Mouse (Mus musculus): ENCODE results near the gene Calm4.

The Calm4 gene

DNA sequence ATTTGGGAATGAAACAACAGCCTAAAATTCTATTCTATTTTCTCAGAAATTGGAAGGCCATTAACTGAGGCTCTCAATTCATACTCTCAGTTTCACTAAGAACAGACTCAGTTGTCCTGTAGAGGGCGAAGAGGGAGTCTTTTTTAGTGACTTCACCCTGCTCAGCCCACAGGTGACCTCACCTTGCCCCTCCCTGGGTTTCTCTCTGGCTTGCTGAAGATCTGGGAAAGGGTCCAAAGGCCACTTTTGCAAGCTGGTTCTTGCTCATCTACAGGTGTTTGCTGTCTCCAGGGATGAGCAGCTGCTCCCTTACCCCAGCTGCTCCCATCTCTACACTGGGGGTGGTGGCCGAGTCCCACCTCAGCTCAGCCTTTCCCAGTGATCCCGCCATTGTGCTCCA is 24.8 kb downstream of the Calm4 start:
- no peak for DNase-seq

DNA sequence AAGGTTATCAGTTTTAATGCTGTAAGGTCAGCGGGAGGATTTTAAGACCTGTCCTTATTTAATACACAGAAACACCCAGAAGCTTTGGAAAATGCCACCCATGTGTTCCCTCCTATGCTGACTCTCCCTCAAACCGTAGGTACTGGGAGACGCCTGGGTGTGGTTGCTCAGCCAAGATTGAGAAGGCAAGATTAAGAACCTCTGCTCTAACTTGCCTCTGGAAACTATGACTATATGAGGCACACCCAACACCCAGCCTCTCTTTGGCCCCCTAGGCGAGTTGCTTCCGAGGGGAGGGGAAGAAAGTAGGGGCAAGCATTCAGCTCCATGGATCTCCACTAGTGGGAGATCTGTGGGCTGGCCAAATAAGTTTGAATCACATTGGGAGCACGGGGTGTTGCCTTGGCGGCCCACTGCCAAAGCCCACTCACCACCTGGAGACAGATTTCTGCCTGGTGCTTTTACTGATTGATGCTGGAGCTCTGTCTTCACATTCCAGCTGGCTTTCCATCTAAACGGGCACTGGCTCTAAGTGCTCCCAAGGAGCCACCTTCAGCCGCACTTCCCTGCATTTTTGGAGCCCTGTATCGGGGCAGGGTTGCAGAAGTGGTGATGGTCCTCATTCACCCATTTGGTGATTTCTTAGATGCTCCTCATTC is 25.5 kb downstream of the Calm4 start:
- DNase-seq = no peak

DNA sequence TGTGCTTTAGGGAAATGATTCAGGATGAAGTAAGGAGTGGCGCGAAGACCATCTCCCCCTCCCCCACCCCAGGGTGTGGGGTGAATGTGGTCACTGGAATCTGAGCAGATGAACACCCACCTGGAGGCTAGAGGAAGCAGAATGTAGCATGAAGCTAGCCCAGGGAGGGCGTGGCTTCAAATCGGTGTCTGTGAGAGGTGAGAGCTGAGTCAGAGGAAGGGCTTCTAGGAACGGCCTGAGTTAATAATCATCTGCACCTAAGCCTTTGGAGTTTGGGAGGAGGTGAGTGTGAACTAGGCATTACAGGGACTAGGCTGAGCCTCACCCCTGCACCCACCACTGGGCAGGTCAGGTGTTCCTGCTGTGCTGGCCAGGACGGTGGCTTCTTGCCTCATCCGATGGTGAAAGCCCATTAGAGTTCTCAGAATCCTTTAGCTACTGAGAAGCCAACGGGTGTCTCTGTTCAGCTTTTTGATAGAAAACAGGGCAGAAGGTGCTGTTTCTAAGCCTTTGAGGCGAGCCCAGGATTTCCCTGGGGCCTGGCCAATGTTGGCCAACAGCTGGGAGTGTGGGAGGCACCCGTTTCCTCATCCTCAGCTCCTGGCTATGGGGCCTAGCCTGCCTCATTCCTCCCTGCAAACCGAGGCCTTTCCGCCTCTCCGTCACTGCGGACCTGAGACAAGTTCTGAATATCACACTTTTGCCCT is 28.2 kb downstream of the Calm4 start:
- DNase-seq = peak; percentile 43

GRCm38 (mm10) chr13:3866355-3867052 is 28.9 kb downstream of the Calm4 start:
- no peak for DNase-seq

GRCm38 (mm10) chr13:3867158-3867557 is 29.6 kb downstream of the Calm4 start:
- DNase-seq = no peak

DNA sequence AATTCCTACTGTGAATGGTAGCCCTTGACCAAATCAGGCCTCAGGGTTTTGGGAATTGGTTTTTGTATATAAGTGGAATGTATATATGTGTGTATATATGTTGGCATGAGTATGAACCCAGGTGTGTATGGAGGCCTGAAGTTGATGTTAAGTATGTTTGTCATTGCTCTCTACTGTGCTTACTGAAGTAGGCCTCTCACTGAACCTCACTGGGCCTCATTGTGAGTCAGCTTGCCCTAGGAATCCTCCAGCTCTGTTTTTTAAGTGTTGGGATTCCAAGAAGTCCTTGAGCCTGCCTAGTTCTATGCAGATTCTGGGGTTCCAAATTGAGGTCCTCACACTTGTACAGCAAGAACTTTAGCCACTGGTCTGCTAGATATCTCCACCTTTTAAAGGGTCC is 32.3 kb downstream of the Calm4 start:
- no peak for DNase-seq

DNA sequence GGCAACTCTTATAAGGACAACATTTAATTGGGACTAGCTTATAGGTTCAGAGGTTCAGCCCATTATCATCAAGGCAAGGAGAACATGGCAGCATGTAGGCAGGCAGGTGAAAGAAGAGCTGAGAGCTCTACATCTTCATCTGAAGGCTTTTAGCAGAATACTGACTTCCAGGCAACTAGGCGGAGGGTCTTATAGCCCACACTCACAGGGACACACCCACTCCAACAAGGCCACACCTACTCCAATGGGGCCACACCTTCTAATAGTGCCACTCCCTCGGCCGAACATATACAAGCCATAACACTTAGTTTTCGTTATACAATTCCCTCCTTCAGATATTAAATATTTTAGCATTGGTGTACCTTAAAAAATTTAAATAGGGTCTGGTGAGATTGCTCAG is 35.3 kb downstream of the Calm4 start:
- DNase-seq = no peak

- peak; percentile 45 for DNase-seq
Measured at GRCm38 (mm10) chr13:3876448-3876847, 38.9 kb downstream of the Calm4 start.

DNA sequence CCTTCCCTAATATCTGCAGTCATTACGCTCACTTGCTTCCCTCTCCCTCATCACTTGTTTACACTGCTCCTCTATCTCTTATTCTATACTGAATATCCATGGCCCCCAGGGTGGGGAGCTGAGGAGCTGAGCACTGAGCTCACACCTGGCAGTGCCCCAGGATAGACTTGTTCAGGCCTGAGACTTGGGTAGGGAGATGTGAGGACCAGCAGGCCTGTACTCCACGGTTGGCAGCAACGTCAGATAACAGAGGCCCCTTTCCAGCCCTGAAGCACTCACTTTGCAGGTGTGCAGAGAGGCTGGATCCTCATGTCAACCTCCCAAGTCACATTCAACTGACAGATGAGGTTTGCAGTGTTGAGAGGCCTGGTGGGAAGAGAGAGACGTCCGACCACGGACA is 39.6 kb downstream of the Calm4 start:
- no peak for DNase-seq

GRCm38 (mm10) chr13:3877679-3878220 is 40.2 kb downstream of the Calm4 start:
- DNase-seq = no peak

DNA sequence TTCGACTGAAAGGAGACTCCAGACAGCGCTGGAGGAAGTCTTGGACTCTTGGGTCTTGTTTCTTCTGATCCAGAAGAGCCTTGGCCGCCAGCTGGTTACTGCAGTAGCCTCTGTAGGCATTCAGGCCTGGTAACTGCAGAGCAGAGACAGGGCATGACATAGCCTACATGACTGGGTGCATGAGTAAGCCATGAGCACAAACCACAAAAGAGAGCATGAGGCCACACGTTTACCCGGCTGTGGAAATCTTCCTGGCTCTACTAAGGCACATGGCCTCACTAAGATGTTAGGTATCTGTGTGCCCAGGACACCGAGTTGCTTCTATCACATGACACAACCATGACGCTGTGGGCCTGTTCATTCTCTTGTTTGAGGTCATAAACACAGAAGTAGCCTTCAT is 49.1 kb downstream of the Calm4 start:
- DNase-seq = no peak

Measured in lung, postnatal 14 days (tissue).